Mouse (Mus musculus) liver, adult 2 months (tissue): ENCODE results near the gene Ndufc1.

Experiments
- CTCF ChIP-seq: fragments of 200-500 bp; IDR thresholded peaks from 2 replicates; pipeline ENCODE4 v1.5.1; 2011; ENCODE audit warnings: low read depth, low read length, control low read depth
- POLR2A ChIP-seq: fragments of 200-500 bp; IDR thresholded peaks from 2 replicates; pipeline ENCODE4 v1.6.1; 2011; ENCODE audit warnings: low read length, control low read depth; ENCODE audit not compliant: insufficient read depth; ENCODE audit errors: extremely low read depth

- TF ChIP-seq POLR2A (no peak), CTCF (no peak)
These were observed 43.3 kb downstream of the Ndufc1 start for GRCm38 (mm10) chr3:51365517-51365882.
